ENCODE assay signal across 9 mouse cellular contexts in the genomic region with DNA sequence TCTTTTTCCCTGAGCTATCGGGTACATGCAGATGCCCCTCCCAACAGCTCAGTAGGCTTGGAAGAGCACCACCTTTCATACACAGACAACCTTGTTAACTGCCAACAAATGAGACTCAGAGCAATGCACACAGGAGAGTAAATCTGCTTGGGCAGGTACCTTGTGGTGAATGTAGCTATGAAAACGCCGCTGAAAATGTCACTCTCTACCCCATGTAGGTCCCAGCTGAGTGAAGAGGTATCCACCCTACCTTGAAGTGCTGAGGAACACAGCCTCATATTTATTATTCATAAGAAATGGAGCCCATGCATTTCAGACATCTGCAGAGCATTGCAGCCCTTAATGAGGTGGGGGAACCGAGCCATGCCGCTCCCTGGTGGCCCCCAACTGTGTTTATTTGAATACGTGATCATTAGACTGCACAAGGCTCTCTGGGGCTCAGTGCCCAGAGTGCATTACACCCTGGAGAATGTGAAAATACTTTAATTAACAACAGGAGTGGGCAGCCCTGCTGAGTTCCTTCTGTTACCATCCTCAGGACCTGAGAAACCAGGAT. TPM values are rescaled to one million over a fixed set of nuclear protein-coding genes. Genes with fewer than 3 reads are reported as not detected.
A peak's percentile ranks its signal among the peaks of the same experiment; 100 is the strongest.
DNase-seq lines count a peak whose midpoint lies in the region; ATAC-seq and TF ChIP-seq lines count a peak whose summit lies in the region.
"Had no signal": no experiment of that assay in that cellular context is flagged by ENCODE, and none has a peak within 500 bp of the region (broad histone marks: within the 10 kb centered on the region; RNA-seq: fewer than 3 reads in every experiment).

No protein-coding gene starts in this region.

- no peaks in the 10 kb centered on the region for H3K36me3 ChIP-seq in forebrain, embryonic 12.5 days (replicated peaks)
- no peaks in the 10 kb centered on the region for H3K36me3 ChIP-seq in limb, embryonic 14.5 days (ENCODE audit: control insufficient read depth, insufficient read depth, low read length)
- no peaks in the 10 kb centered on the region for H3K36me3 ChIP-seq in kidney, embryonic 16.5 days (ENCODE audit: insufficient read depth, low read length)
- H3K36me3 ChIP-seq in heart, embryonic 11.5 days (ENCODE audit: control insufficient read depth, insufficient read depth, low read length) = no peaks in the 10 kb centered on the region
- H3K36me3 ChIP-seq: lung, embryonic 15.5 days had no signal

- WGBS in forebrain, embryonic 12.5 days = 21% methylated on average over 6 of the region's 6 CpGs
- 27% methylated on average over 6 of the region's 6 CpGs for WGBS in limb, embryonic 14.5 days
- WGBS in kidney, embryonic 16.5 days = 64% methylated on average over 6 of the region's 6 CpGs
- 76% methylated on average over 6 of the region's 6 CpGs for WGBS in heart, embryonic 11.5 days (ENCODE audit: insufficient replicate concordance)

- no peaks in the 10 kb centered on the region for H3K9me3 ChIP-seq in forebrain, embryonic 12.5 days
- no peaks in the 10 kb centered on the region for H3K9me3 ChIP-seq in limb, embryonic 14.5 days (ENCODE audit: control insufficient read depth, low read length)
- no peaks in the 10 kb centered on the region for H3K9me3 ChIP-seq in kidney, embryonic 16.5 days (ENCODE audit: low read length)
- no peaks in the 10 kb centered on the region for H3K9me3 ChIP-seq in heart, embryonic 11.5 days (replicated peaks; ENCODE audit: control insufficient read depth, low read length)
- H3K9me3 ChIP-seq: lung, embryonic 15.5 days had no signal

- H3K4me3 ChIP-seq in forebrain, embryonic 12.5 days (replicated peaks) = no peak overlapping the region
- no peak overlapping the region for H3K4me3 ChIP-seq in limb, embryonic 14.5 days (replicated peaks; ENCODE audit: low read length)
- no peak overlapping the region for H3K4me3 ChIP-seq in kidney, embryonic 16.5 days (ENCODE audit: low read length)
- no peak overlapping the region for H3K4me3 ChIP-seq in heart, embryonic 11.5 days (ENCODE audit: low read depth, low read length)
- H3K4me3 ChIP-seq: lung, embryonic 15.5 days had no signal

- H3K27me3 ChIP-seq in forebrain, embryonic 12.5 days = no peaks in the 10 kb centered on the region
- H3K27me3 ChIP-seq in limb, embryonic 14.5 days (ENCODE audit: control insufficient read depth, insufficient read depth, low read length) = no peaks in the 10 kb centered on the region
- H3K27me3 ChIP-seq in kidney, embryonic 16.5 days (ENCODE audit: insufficient read depth, low read length) = no peaks in the 10 kb centered on the region
- H3K27me3 ChIP-seq in heart, embryonic 11.5 days (ENCODE audit: control insufficient read depth, insufficient read depth, low read length) = no peaks in the 10 kb centered on the region
- H3K27me3 ChIP-seq: lung, embryonic 15.5 days had no signal

- DNase-seq in Muller cell, postnatal 12 days (ENCODE audit: inconsistent ontology term) = peak; percentile 58
- peak; percentile 95 for DNase-seq in brain, embryonic 14.5 days (ENCODE audit: low read depth)
- DNase-seq in limb, embryonic 14.5 days (ENCODE audit: low spot score) = peak; percentile 54
- DNase-seq in thymus, postnatal 0 days (ENCODE audit: low spot score) = no peak
- DNase-seq: heart, postnatal 10 days had no signal

- peak overlapping the region; percentile 80 for H3K27ac ChIP-seq in forebrain, embryonic 12.5 days
- H3K27ac ChIP-seq in limb, embryonic 14.5 days (replicated peaks; ENCODE audit: low read depth, low read length) = no peak overlapping the region
- H3K27ac ChIP-seq in kidney, embryonic 16.5 days (ENCODE audit: low read length) = no peak overlapping the region
- no peak overlapping the region for H3K27ac ChIP-seq in heart, embryonic 11.5 days (ENCODE audit: low read depth, low read length)
- H3K27ac ChIP-seq: lung, embryonic 15.5 days had no signal

- TF ChIP-seq CTCF in brain, embryonic 14.5 days (IDR thresholded peaks at IDR 0.05; ENCODE audit: borderline replicate concordance, extremely low read depth, insufficient read depth, insufficient read length) = no peak

- peak; percentile 91 for ATAC-seq in forebrain, embryonic 12.5 days (ENCODE audit: low FRiP score)
- peak; percentile 55 for ATAC-seq in limb, embryonic 14.5 days (ENCODE audit: low FRiP score, low read depth)
- no peak for ATAC-seq in kidney, embryonic 16.5 days (ENCODE audit: low FRiP score, low TSS enrichment)
- no peak for ATAC-seq in heart, embryonic 11.5 days (replicated peaks; ENCODE audit: insufficient number of reproducible peaks, low FRiP score, low TSS enrichment)

- no peak overlapping the region for H3K9ac ChIP-seq in forebrain, embryonic 12.5 days
- H3K9ac ChIP-seq in limb, embryonic 14.5 days (ENCODE audit: low read depth, low read length, severe bottlenecking) = no peak overlapping the region
- no peak overlapping the region for H3K9ac ChIP-seq in kidney, embryonic 16.5 days (replicated peaks; ENCODE audit: low read length)
- H3K9ac ChIP-seq in heart, embryonic 11.5 days (ENCODE audit: low read depth, low read length) = no peak overlapping the region
- H3K9ac ChIP-seq: lung, embryonic 15.5 days had no signal

- no peak for TF ChIP-seq POLR2A in brain, embryonic 14.5 days (IDR thresholded peaks at IDR 0.05; ENCODE audit: borderline replicate concordance, extremely low read depth, insufficient read depth, insufficient read length, poor library complexity, severe bottlenecking)
- no peak for TF ChIP-seq POLR2A in limb, embryonic 14.5 days (IDR thresholded peaks at IDR 0.05; ENCODE audit: borderline replicate concordance, extremely low read depth, insufficient read depth, insufficient read length)

- H3K4me2 ChIP-seq in forebrain, embryonic 12.5 days = peak overlapping the region; percentile 19
- H3K4me2 ChIP-seq in limb, embryonic 14.5 days (replicated peaks; ENCODE audit: low read depth, low read length, severe bottlenecking) = no peak overlapping the region
- no peak overlapping the region for H3K4me2 ChIP-seq in kidney, embryonic 16.5 days (replicated peaks; ENCODE audit: low read depth, low read length)
- H3K4me2 ChIP-seq in heart, embryonic 11.5 days = no peak overlapping the region
- H3K4me2 ChIP-seq: lung, embryonic 15.5 days had no signal

- peaks cover 14% of the 10 kb centered on the region for H3K4me1 ChIP-seq in forebrain, embryonic 12.5 days
- peaks cover 6% of the 10 kb centered on the region for H3K4me1 ChIP-seq in limb, embryonic 14.5 days (ENCODE audit: control insufficient read depth, insufficient read depth, low read length)
- no peaks in the 10 kb centered on the region for H3K4me1 ChIP-seq in kidney, embryonic 16.5 days (ENCODE audit: insufficient read depth, low read length)
- H3K4me1 ChIP-seq in heart, embryonic 11.5 days (ENCODE audit: control insufficient read depth, insufficient read depth, low read length) = no peaks in the 10 kb centered on the region
- H3K4me1 ChIP-seq: lung, embryonic 15.5 days had no signal

RNA-seq across cellular contexts. Expression of a gene that starts 53.8 kb away (rescaled TPM):
- polyA plus RNA-seq in brain, embryonic 14.5 days (2012; rRNA removed) = 4.3 and 6.0 TPM in 2 replicates
- polyA plus RNA-seq in forebrain, embryonic 12.5 days (2016; fragmentation: Nextera tagmentation; extraction: Ambion mirVana) = 7.3 and 9.5 TPM in 2 replicates
- polyA plus RNA-seq in limb, embryonic 14.5 days (2012; rRNA removed) = 10.1 and 12.9 TPM in 2 replicates
- polyA plus RNA-seq in limb, embryonic 14.5 days (2014; fragmentation: Nextera tagmentation; extraction: Ambion mirVana) = 17.3 and 18.2 TPM in 2 replicates
- 10.9 and 12.3 TPM in 2 replicates for polyA plus RNA-seq in kidney, embryonic 16.5 days (2015; fragmentation: Nextera tagmentation; extraction: Ambion mirVana)
- polyA plus RNA-seq in heart, embryonic 11.5 days (2014; fragmentation: Nextera tagmentation; extraction: Ambion mirVana) = 2.1 and 3.5 TPM in 2 replicates
- 25.3 and 32.3 TPM in 2 replicates for polyA plus RNA-seq in thymus, postnatal 0 days (2015; fragmentation: Nextera tagmentation; extraction: Ambion mirVana)

Comparison
In these comparisons a context has a peak if more than half of its experiments do, and no peak if none do; other contexts are left out.
1. ATAC-seq: peak in forebrain, embryonic 12.5 days (single experiment) and limb, embryonic 14.5 days (single experiment); none in kidney, embryonic 16.5 days (single experiment) and heart, embryonic 11.5 days (single experiment).